Mouse (Mus musculus) kidney, embryonic 16.5 days (tissue): ENCODE measurements around the gene Tlk2. TPM values are rescaled to one million over a fixed set of nuclear protein-coding genes. Genes with fewer than 3 reads are reported as not detected.

Source experiments
- ATAC-seq: fragments of 200-750 bp; cut with Nextera tagmentation; 2 replicates; pipeline ENCODE4 v1.8.0; 2017; ENCODE audit warnings: moderate TSS enrichment; ENCODE audit not compliant: low FRiP score, low TSS enrichment
- H3K27ac ChIP-seq: fragments of 300-500 bp; sonication (generic); 2 replicates; pipeline ENCODE4 v1.5.1; 2014; ENCODE audit warnings: low read length
- H3K27me3 ChIP-seq: fragments of 300-500 bp; sonication (generic); 2 replicates; pipeline ENCODE4 v1.6.1; 2014; ENCODE audit warnings: low read length, control low read depth, mixed read lengths; ENCODE audit not compliant: insufficient read depth
- H3K36me3 ChIP-seq: fragments of 300-500 bp; sonication (generic); 2 replicates; pipeline ENCODE4 v1.6.1; 2014; ENCODE audit warnings: low read length, control low read depth, mixed read lengths; ENCODE audit not compliant: insufficient read depth
- H3K4me1 ChIP-seq: fragments of 300-500 bp; sonication (generic); 2 replicates; pipeline ENCODE4 v1.6.1; 2014; ENCODE audit warnings: low read length, control low read depth, mixed read lengths; ENCODE audit not compliant: insufficient read depth
- H3K4me2 ChIP-seq: fragments of 300-500 bp; sonication (generic); replicated peaks from 2 replicates; pipeline ENCODE4 v1.6.1; 2014; ENCODE audit warnings: low read depth, low read length
- H3K4me3 ChIP-seq: fragments of 300-500 bp; sonication (generic); 2 replicates; pipeline ENCODE4 v1.5.1; 2014; ENCODE audit warnings: mild to moderate bottlenecking, low read length
- H3K9ac ChIP-seq: fragments of 300-500 bp; sonication (generic); replicated peaks from 2 replicates; pipeline ENCODE4 v1.6.1; 2014; ENCODE audit warnings: low read length
- H3K9me3 ChIP-seq: fragments of 300-500 bp; sonication (generic); 2 replicates; pipeline ENCODE4 v1.6.1; 2016; ENCODE audit warnings: low read length, control low read depth
- WGBS: fragments of 180-500 bp; shearing (Covaris S2); extraction: QIAGEN DNeasy Blood & Tissue Kit; methylation state at CpG from one replicate; pipeline ENCODE4 v1.1.7; 2014; 5-methylcytosine and 5-hydroxymethylcytosine counted together
- polyA plus RNA-seq: library from polyadenylated mRNA; unstranded; fragments of >200 nt; fragmentation: Nextera tagmentation; extraction: Ambion mirVana; gene quantifications from 2 replicates; pipeline ENCODE4 v1.2.1, GENCODE M21; 2015

Tlk2 gene
- polyA plus RNA-seq, 1 experiment from 2014 or later = 18.4 TPM

DNA sequence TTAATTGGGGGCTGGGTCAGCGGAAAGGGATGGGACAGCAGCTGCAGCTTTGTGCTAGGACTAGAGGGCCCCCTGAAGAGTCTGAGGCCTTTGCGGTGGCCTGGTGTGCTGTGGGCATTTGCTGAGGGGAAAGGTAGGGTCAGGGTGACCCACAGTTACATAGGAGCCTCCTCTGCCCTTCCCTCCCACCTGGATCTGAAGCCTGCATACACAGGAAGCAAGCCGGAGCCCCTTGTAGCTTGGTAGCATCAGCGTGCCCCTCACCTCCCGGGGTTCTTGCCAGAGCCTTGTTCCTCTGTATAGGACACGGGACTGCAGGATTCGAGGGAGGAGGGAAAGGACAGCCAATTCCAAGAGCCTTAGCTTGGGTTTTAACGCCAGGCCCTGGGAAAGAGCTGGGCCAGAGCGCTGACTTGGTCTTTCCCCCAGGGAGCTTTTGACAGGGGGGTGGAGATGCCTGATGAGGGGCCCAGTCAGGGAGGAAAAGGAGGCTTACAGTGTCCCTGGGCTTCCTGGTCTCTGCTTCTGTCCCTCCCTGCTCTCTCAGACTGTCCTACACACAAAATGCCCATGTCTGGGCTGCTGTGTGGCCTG is 115.4 kb downstream of the Tlk2 start:
- peak overlapping the region; percentile 60 for H3K4me3 ChIP-seq
- H3K4me1 ChIP-seq = peaks cover 39% of the 10 kb centered on the region
- WGBS = 14% methylated on average over 9 of the region's 9 CpGs
- H3K9me3 ChIP-seq = no peaks in the 10 kb centered on the region
- peak overlapping the region; percentile 91 for H3K27ac ChIP-seq
- 0 out of 2 replicates have a peak, but pooled peaks cover 7% of the 10 kb centered on the region for H3K36me3 ChIP-seq
- peak overlapping the region; percentile 75 for H3K4me2 ChIP-seq
- H3K9ac ChIP-seq = peak overlapping the region; percentile 66
- peak; percentile 13; the same call in 1 of the 2 replicates for ATAC-seq
- H3K27me3 ChIP-seq = no peaks in the 10 kb centered on the region

DNA sequence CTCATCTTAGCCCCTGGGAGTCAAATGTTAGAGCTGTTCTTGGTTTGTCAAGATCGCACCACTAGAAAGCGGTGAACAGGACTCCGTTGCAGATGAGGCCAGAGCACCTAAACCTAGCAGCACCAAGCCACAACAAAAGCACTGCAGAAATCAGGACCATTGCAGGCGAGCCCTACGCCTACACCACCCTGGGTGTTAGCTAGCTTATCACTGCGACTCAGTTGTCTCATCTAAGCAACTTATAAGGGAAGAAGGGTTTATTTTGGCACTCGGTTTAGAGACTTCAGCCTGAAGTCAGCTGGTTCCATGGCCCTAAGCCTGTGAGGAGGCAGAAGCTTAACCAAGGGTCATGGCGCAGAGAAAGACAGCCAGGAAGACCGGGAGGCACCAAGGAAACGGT is 117.5 kb downstream of the Tlk2 start:
- Histone ChIP-seq H3K9ac (no peak overlapping the region), H3K9me3 (no peaks in the 10 kb centered on the region), H3K4me2 (no peak overlapping the region), H3K4me3 (no peak overlapping the region), H3K4me1 (peaks cover 37% of the 10 kb centered on the region), H3K36me3 (0 out of 2 replicates have a peak, but pooled peaks cover 7% of the 10 kb centered on the region), H3K27ac (no peak overlapping the region), H3K27me3 (no peaks in the 10 kb centered on the region)
- ATAC-seq = no peak
- 88% methylated on average over 10 of the region's 10 CpGs for WGBS

GRCm38 (mm10) chr11:105310197-105310596 is 131.6 kb downstream of the Tlk2 start:
- 93% methylated on average over 7 of the region's 7 CpGs for WGBS
- H3K36me3 ChIP-seq = peaks cover 4% of the 10 kb centered on the region
- no peaks in the 10 kb centered on the region for H3K27me3 ChIP-seq
- H3K4me2 ChIP-seq = no peak overlapping the region
- no peak overlapping the region for H3K27ac ChIP-seq
- ATAC-seq = no peak
- no peak overlapping the region for H3K9ac ChIP-seq
- no peak overlapping the region for H3K4me3 ChIP-seq
- H3K4me1 ChIP-seq = peaks cover 40% of the 10 kb centered on the region
- H3K9me3 ChIP-seq = no peaks in the 10 kb centered on the region

DNA sequence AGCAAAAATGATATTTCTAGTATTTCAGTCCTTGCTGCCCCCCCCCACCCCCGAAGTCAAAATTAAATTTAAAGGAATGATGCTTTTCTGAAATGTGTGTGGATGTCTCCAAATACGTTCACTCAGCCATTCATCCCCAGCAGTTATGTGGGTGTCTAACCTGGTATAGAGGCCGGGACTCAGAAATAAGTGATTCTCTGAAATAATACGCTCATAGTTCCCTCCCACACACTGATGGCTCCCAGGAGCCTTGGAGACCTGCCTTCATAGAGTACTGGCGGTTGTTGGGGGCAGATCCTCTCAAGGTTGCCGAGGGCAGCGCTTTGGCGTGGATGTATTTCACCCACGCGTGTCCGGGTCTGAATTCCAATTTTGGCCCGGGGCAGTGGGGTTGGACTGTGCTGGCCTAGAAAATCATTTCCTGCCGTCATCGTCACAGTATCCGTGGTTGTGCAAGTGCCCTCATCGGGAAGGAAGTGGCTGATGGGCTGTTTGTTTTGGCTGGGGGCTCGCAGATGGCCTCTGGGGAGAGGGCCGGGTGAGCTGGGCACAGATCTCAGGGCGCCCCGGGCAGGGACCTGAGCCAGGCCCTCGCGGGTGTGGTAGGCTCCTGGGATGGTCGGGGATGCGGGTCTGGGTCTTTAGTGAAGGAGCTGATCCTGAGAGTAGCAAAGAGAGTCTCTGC is 132.8 kb downstream of the Tlk2 start:
- Histone ChIP-seq H3K4me3 (no peak overlapping the region), H3K4me1 (peaks cover 40% of the 10 kb centered on the region), H3K9me3 (no peaks in the 10 kb centered on the region), H3K4me2 (no peak overlapping the region; the same call in 1 of the 2 replicates), H3K27me3 (no peaks in the 10 kb centered on the region), H3K36me3 (no peaks in the 10 kb centered on the region), H3K27ac (peak overlapping the region; percentile 63), H3K9ac (0 out of 2 replicates have a peak overlapping the region, but pooled peaks have one; percentile 36)
- no peak for ATAC-seq
- 36% methylated on average over 24 of the region's 24 CpGs for WGBS

DNA sequence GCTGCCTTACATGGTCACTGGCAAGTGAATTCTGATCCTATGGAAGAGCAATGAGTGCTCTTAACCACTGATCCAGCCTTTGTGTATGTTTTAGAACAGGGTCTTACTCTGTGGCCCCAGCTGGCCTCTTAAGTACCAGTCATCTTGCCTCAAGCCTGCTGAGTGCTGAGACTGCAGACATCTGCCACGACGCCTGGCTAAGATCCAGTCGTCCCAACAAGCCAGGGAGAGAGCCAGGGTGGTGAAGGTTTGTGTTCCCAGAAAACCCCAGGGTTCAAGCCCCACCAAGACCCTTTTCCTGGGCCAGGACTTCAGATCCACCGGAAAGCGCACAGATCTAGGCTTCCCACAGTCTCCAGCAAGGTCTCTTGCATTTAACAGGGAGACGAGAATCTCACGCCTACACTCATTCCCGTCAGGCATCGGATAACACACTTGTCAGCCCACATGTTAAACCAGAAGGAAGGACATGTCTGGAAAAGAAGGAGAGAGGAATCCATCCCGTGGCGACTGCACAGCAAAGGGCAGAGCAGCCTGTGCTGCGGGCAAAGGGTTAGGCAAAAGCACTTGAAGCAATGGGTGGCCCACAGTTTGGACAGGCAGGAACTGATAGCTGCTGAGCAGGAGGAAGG is 133.8 kb downstream of the Tlk2 start:
- WGBS = 36% methylated on average over 12 of the region's 12 CpGs
- H3K9ac ChIP-seq = peak overlapping the region; percentile 41; the same call in 1 of the 2 replicates
- no peak overlapping the region for H3K4me2 ChIP-seq
- H3K4me1 ChIP-seq = peaks cover 40% of the 10 kb centered on the region
- no peak overlapping the region for H3K4me3 ChIP-seq
- H3K27ac ChIP-seq = peak overlapping the region; percentile 79
- no peaks in the 10 kb centered on the region for H3K27me3 ChIP-seq
- H3K36me3 ChIP-seq = no peaks in the 10 kb centered on the region
- no peaks in the 10 kb centered on the region for H3K9me3 ChIP-seq
- peak; percentile 5; the same call in 1 of the 2 replicates for ATAC-seq

GRCm38 (mm10) chr11:105312972-105313632 is 134.5 kb downstream of the Tlk2 start:
- Histone ChIP-seq H3K4me2 (no peak overlapping the region), H3K4me3 (no peak overlapping the region), H3K27ac (peak overlapping the region; percentile 79), H3K27me3 (no peaks in the 10 kb centered on the region), H3K9ac (peak overlapping the region; percentile 41; the same call in 1 of the 2 replicates), H3K36me3 (no peaks in the 10 kb centered on the region), H3K4me1 (peaks cover 40% of the 10 kb centered on the region), H3K9me3 (no peaks in the 10 kb centered on the region)
- ATAC-seq = peak; percentile 75
- WGBS = 18% methylated on average over 10 of the region's 10 CpGs

GRCm38 (mm10) chr11:105313633-105314014 is 135.0 kb downstream of the Tlk2 start:
- Histone ChIP-seq H3K4me1 (peaks cover 40% of the 10 kb centered on the region), H3K9ac (0 out of 2 replicates have a peak overlapping the region, but pooled peaks have one; percentile 23), H3K36me3 (no peaks in the 10 kb centered on the region), H3K4me2 (no peak overlapping the region), H3K4me3 (no peak overlapping the region), H3K27me3 (no peaks in the 10 kb centered on the region), H3K9me3 (no peaks in the 10 kb centered on the region), H3K27ac (peak overlapping the region; percentile 79)
- 32% methylated on average over 8 of the region's 8 CpGs for WGBS
- ATAC-seq = peak; percentile 46

DNA sequence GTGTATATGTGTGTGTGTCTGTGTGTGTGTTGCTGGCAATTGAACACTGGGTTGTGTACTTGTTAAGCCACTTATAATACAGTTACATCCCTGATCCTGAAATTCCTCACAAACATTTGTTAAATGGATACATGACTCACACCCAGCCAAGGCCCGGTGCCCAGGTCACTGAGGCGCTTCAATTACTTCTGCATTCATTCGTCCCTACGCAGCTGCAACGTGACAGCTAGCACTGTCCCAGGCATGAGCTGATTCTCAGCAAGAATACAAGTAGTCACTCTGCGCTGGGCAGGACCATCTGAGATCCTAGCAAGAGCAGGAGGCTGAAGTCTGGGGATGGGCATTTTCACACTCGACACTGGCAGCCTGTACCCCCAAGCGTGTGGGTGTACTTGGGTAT is 136.7 kb downstream of the Tlk2 start:
- Histone ChIP-seq H3K27me3 (no peaks in the 10 kb centered on the region), H3K9ac (no peak overlapping the region), H3K27ac (no peak overlapping the region), H3K9me3 (no peaks in the 10 kb centered on the region), H3K36me3 (0 out of 2 replicates have a peak, but pooled peaks cover 3% of the 10 kb centered on the region), H3K4me3 (no peak overlapping the region), H3K4me1 (peaks cover 40% of the 10 kb centered on the region), H3K4me2 (no peak overlapping the region)
- WGBS = 62% methylated on average over 8 of the region's 8 CpGs
- ATAC-seq = no peak

DNA sequence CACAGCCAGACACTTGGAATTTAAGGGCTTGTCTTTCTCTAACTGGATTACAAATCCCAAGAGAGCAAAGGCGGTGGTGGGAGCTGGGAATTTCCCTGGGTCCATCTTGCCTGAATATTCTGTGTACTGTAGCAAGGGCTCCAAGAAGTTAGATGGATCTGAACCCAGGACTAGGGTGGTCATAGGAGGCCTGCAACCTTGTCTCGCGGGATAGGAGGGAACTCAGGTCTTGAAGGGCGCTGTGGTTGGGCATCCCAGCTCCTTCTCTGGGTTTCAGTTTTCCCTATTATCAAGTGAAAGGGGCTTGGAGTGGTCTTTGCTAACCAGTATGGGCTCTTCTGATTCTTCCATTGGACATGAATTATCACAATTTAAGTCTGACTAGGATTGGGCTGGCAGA is 137.5 kb downstream of the Tlk2 start:
- no peak overlapping the region for H3K4me3 ChIP-seq
- ATAC-seq = no peak
- H3K27ac ChIP-seq = no peak overlapping the region
- H3K9ac ChIP-seq = no peak overlapping the region
- no peak overlapping the region for H3K4me2 ChIP-seq
- 0 out of 2 replicates have a peak, but pooled peaks cover 3% of the 10 kb centered on the region for H3K36me3 ChIP-seq
- no peaks in the 10 kb centered on the region for H3K27me3 ChIP-seq
- 93% methylated on average over 4 of the region's 4 CpGs for WGBS
- H3K4me1 ChIP-seq = peaks cover 38% of the 10 kb centered on the region
- no peaks in the 10 kb centered on the region for H3K9me3 ChIP-seq
